Mouse (Mus musculus): ENCODE measurements around the gene Lmo4.

The Lmo4 gene

DNA sequence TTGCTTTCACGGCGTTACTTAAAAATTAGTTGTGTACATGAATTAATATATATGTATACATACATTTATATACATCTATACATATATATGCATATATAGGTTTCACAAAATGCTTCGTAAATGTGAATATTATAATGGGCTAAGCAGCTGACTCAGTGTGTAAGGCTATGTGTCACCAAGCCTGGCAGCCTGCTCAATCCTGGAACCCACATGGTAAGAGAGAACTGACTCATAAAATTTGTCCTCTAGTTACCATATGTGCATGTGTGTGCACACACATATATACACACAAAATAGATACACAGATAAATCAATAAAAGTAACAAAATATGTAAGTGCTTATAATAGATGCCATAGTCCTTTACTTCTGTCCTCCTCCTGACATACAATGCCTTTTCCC lies 56.8 kb downstream of the Lmo4 start:
- no peak for DNase-seq (ENCODE audit: low spot score)

DNA sequence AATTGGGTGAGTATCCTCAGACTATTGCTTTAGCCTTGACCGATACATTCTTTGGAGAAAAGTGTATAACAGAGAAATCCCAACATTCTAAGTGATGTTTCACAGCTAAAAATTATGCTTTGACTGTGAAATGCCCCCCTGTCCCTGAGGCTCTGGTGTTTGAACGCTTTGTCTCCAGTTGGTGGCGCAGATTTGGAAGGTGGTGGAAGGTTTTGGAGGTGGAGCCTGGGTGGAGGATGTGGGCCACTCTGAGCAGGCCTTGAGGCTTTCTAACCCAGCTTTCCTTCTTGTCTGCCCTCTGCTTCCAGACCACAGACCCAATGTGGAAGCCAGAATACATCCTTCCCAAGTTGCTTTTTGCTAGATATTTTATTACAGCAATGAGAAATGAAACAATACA lies 57.8 kb downstream of the Lmo4 start:
- DNase-seq (ENCODE audit: low spot score): no peak

DNA sequence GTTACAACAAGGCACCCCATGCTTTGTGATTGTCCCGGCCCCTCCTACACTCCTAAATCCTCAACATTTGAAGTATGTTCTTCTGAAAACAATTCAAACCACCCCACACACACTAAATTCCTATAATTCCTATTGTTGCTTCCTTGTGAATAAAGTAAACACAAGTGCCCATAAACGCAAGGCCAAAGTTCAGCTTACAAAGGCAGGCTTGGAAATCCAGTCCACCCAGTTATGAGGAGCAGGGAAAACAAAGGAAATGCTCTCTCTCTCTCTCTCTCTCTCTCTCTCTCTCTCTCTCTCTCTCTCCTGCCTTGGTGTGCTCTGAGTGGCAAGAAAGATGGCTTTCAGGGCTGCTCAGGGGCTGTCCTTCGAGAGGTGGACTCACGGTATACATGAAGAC lies 61.0 kb downstream of the Lmo4 start:
- DNase-seq (ENCODE audit: low spot score): no peak

DNA sequence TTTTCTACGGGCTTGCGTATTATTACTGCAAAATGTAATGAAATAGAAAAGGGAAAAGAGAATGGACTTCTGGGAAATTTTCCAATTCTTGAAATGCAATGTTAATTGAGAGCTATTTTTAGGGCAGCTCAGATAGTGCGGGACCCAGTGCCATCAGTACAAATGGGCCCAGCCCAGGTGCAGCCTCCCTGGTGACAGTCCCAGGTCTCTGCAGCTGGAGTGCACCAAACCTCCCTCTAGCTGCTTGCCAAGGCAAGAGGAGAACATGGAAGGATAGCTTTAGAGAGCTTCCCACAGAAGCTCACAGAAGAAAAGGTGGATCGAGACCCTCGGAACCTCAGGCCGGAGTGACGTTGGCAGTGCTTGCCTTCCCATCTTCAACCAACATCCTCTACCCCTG lies 62.1 kb downstream of the Lmo4 start:
- DNase-seq (ENCODE audit: low spot score): no peak

DNA sequence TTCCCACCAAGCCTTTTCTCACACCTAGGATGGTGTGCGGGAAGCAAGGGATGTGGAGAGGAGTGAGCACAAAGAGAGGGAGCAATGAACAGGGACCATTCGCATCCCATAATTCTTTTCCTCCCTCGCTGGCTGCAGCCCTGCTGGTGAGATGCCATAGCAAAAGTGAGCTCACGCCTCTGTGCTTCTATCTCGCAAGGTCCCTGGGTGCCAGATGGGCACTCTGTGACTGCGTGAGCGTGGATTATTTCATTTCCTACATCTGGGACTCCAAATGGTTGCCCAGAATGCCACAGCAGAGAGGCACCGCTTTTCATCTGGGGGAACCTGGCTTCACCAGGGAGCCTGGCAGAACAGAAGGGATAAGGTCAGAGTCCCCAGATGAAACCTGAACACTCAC lies 63.2 kb downstream of the Lmo4 start:
- DNase-seq (ENCODE audit: low spot score): no peak

DNA sequence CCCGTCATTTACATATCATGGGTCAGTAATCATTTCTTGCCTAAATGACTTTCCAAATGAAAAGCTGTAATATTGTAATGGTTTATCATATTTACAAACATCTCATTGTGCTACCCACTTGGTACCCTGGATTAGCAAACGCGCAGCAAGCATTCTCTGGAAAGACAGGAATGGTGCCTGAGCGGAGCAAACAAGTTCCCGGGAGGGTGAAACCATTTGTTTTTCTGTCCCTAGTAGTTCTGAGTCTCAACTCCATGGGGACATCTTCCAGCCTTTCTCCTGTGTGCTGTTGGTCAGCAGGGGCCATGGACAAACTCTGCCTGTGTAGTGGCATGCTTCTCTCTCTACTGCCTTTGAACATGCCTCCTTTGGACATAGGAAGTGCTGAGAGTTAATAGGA lies 64.2 kb downstream of the Lmo4 start:
- DNase-seq (ENCODE audit: low spot score): no peak

DNA sequence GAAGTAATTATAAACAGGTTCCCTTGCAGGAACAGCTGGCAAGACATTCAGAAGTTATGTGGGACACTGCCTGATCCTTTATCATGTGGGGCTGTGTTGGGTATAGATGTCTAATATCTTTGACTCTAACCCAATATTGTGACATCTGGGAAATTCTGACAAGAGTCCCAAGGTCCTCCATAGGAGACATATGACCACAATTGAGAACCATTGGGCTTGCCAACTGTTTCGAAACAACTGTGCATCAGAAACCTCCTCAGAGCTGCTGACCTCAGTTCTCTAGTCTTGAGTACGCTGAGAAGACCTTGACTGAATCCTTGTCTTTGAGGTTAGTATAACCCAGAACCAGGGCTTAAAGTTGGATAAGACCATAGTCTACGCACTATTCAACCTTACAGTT lies 66.4 kb downstream of the Lmo4 start:
- no peak for DNase-seq (ENCODE audit: low spot score)

Data from spleen, adult 12 weeks (tissue).